Mouse (Mus musculus) lung, postnatal 0 days (tissue): ENCODE results near the gene Olfr315.

Experiments used
- CTCF ChIP-seq: IDR thresholded peaks from 2 replicates; pipeline ENCODE4 v1.5.1; 2016; ENCODE audit warnings: antibody characterized with exemption, mild to moderate bottlenecking
- EP300 ChIP-seq: IDR thresholded peaks from 2 replicates; pipeline ENCODE4 v1.6.1; 2016; ENCODE audit warnings: antibody characterized with exemption, mild to moderate bottlenecking, control low read depth

DNA sequence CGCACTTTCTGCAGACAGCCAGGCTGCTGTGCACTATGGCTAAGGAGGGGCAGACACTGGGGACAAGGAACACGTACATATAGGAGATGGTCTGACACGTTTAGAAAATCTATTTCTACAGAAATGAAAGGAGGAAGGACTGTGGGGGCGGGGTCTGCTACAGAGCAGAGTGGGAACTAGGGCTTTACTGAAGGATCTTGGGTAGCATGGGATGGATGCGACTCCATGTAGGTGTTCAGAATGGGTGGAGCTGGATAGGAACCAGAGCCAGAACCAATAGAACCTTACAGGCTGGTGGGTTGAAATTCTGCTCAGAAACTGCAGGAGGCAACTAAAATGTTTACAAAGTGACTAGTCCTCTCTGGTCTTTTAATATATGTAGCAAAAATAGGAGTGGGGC, 26.8 kb downstream of the Olfr315 start:
- TF ChIP-seq EP300 (no peak), CTCF (no peak)
